Mouse (Mus musculus): ENCODE measurements around the gene Rcn3. TPM values are rescaled to one million over a fixed set of nuclear protein-coding genes. Genes with fewer than 3 reads are reported as not detected.

The Rcn3 gene
- polyA plus RNA-seq, 1 experiment, result 16.0 TPM

- WGBS, result 33% methylated on average over 5 of the region's 5 CpGs
- Histone ChIP-seq H3K4me1 (ENCODE audit: control insufficient read depth, insufficient read depth, low read length) (no peaks in the 10 kb centered on the region), H3K27ac (ENCODE audit: control insufficient read depth, insufficient read depth, low read depth, low read length, poor library complexity) (no peak overlapping the region), H3K4me3 (replicated peaks; ENCODE audit: control insufficient read depth, low read depth, low read length) (no peak overlapping the region)
- no peak for TF ChIP-seq POLR2A (IDR thresholded peaks at IDR 0.05; ENCODE audit: borderline replicate concordance, control insufficient read depth, low read depth, low read length)
- TF ChIP-seq CTCF (IDR thresholded peaks at IDR 0.05; ENCODE audit: control insufficient read depth, insufficient read depth, low read length), result peak; percentile 93
These were observed 24.1 kb downstream of the Rcn3 start for GRCm38 (mm10) chr7:45068000-45068318.

- TF ChIP-seq POLR2A (IDR thresholded peaks at IDR 0.05; ENCODE audit: borderline replicate concordance, control insufficient read depth, low read depth, low read length), result no peak
- TF ChIP-seq CTCF (IDR thresholded peaks at IDR 0.05; ENCODE audit: control insufficient read depth, insufficient read depth, low read length), result no peak
- Histone ChIP-seq H3K4me3 (replicated peaks; ENCODE audit: control insufficient read depth, low read depth, low read length) (no peak overlapping the region), H3K27ac (ENCODE audit: control insufficient read depth, insufficient read depth, low read depth, low read length, poor library complexity) (no peak overlapping the region), H3K4me1 (ENCODE audit: control insufficient read depth, insufficient read depth, low read length) (no peaks in the 10 kb centered on the region)
- 67% methylated on average over 4 of the region's 4 CpGs for WGBS
These were observed 24.6 kb downstream of the Rcn3 start for GRCm38 (mm10) chr7:45067190-45067999.

GRCm38 (mm10) chr7:45062239-45062835 lies 29.7 kb downstream of the Rcn3 start, which contains the start of the genes Nosip and Prrg2:
Gene Nosip, plus strand, starts transcription at chr7:45062429.
Gene Prrg2, minus strand, starts transcription at chr7:45062677.
- Histone ChIP-seq H3K27ac (ENCODE audit: control insufficient read depth, insufficient read depth, low read depth, low read length, poor library complexity) (peak within 1 kb of the TSS; percentile 93), H3K4me1 (ENCODE audit: control insufficient read depth, insufficient read depth, low read length) (no peaks in the 10 kb centered on the region; the same call in 1 of the 2 replicates), H3K4me3 (replicated peaks; ENCODE audit: control insufficient read depth, low read depth, low read length) (peak within 1 kb of the TSS; percentile 86)
- under 1% methylated on average over 31 of the region's 31 CpGs for WGBS
- no peak for TF ChIP-seq POLR2A (IDR thresholded peaks at IDR 0.05; ENCODE audit: borderline replicate concordance, control insufficient read depth, low read depth, low read length)
- TF ChIP-seq CTCF (IDR thresholded peaks at IDR 0.05; ENCODE audit: control insufficient read depth, insufficient read depth, low read length), result peak; percentile 8; the same call in 1 of the 2 replicates

- TF ChIP-seq POLR2A (IDR thresholded peaks at IDR 0.05; ENCODE audit: borderline replicate concordance, control insufficient read depth, low read depth, low read length), result no peak
- no peak for TF ChIP-seq CTCF (IDR thresholded peaks at IDR 0.05; ENCODE audit: control insufficient read depth, insufficient read depth, low read length)
- peak overlapping the region; percentile 5 for H3K4me3 ChIP-seq (replicated peaks; ENCODE audit: control insufficient read depth, low read depth, low read length)
- no peak overlapping the region for H3K27ac ChIP-seq (ENCODE audit: control insufficient read depth, insufficient read depth, low read depth, low read length, poor library complexity)
- no peaks in the 10 kb centered on the region; the same call in 1 of the 2 replicates for H3K4me1 ChIP-seq (ENCODE audit: control insufficient read depth, insufficient read depth, low read length)
- 29% methylated on average over 11 of the region's 11 CpGs for WGBS
These were observed 30.4 kb downstream of the Rcn3 start for GRCm38 (mm10) chr7:45061532-45062075.

- 71% methylated on average over 6 of the region's 6 CpGs for WGBS
- no peak for TF ChIP-seq POLR2A (IDR thresholded peaks at IDR 0.05; ENCODE audit: borderline replicate concordance, control insufficient read depth, low read depth, low read length)
- no peak for TF ChIP-seq CTCF (IDR thresholded peaks at IDR 0.05; ENCODE audit: control insufficient read depth, insufficient read depth, low read length)
- no peak overlapping the region for H3K4me3 ChIP-seq (replicated peaks; ENCODE audit: control insufficient read depth, low read depth, low read length)
- no peaks in the 10 kb centered on the region; the same call in 1 of the 2 replicates for H3K4me1 ChIP-seq (ENCODE audit: control insufficient read depth, insufficient read depth, low read length)
- H3K27ac ChIP-seq (ENCODE audit: control insufficient read depth, insufficient read depth, low read depth, low read length, poor library complexity), result no peak overlapping the region
These were observed 31.3 kb downstream of the Rcn3 start for GRCm38 (mm10) chr7:45060632-45061122.

- Histone ChIP-seq H3K4me3 (replicated peaks; ENCODE audit: control insufficient read depth, low read depth, low read length) (no peak overlapping the region), H3K27ac (ENCODE audit: control insufficient read depth, insufficient read depth, low read depth, low read length, poor library complexity) (no peak overlapping the region), H3K4me1 (ENCODE audit: control insufficient read depth, insufficient read depth, low read length) (no peaks in the 10 kb centered on the region; the same call in 1 of the 2 replicates)
- no peak for TF ChIP-seq CTCF (IDR thresholded peaks at IDR 0.05; ENCODE audit: control insufficient read depth, insufficient read depth, low read length)
- TF ChIP-seq POLR2A (IDR thresholded peaks at IDR 0.05; ENCODE audit: borderline replicate concordance, control insufficient read depth, low read depth, low read length), result no peak
- WGBS, result 80% methylated on average over 10 of the region's 10 CpGs
These were observed 33.1 kb downstream of the Rcn3 start for GRCm38 (mm10) chr7:45058607-45059571.

- no peak for TF ChIP-seq POLR2A (IDR thresholded peaks at IDR 0.05; ENCODE audit: borderline replicate concordance, control insufficient read depth, low read depth, low read length)
- TF ChIP-seq CTCF (IDR thresholded peaks at IDR 0.05; ENCODE audit: control insufficient read depth, insufficient read depth, low read length), result no peak
- Histone ChIP-seq H3K27ac (ENCODE audit: control insufficient read depth, insufficient read depth, low read depth, low read length, poor library complexity) (no peak overlapping the region), H3K4me3 (replicated peaks; ENCODE audit: control insufficient read depth, low read depth, low read length) (no peak overlapping the region), H3K4me1 (ENCODE audit: control insufficient read depth, insufficient read depth, low read length) (peaks cover under 1% of the 10 kb centered on the region)
These were observed 35.1 kb downstream of the Rcn3 start for GRCm38 (mm10) chr7:45056972-45057348.
